Mouse (Mus musculus): ENCODE measurements at regions not wholly inside any gene's neighbourhood (a gene's known extent, or its start where the extent isn't known, plus 50 kb on each side); places are given as distances from the start of the nearest gene placed in this dataset.

DNA sequence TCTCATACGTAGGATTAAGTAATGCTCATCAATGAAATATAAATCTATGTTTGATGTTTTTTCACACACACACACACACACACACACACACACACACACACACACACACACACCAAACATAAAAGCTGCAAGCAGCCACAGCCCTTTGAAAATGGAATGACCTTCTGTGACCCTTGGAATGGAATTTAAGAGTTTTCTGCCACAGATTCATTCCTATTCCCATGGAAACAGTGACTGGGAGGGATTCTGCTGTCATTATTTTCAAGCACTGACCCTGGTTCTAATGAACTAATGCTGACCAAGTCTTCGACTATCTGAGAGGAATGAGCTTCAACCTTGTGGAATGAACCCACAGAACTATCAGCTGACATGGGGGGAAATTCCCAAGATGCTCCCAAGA is 156.7 kb upstream of the Cnr1 start:
- DNase-seq (ENCODE audit: low read depth, low spot score), result no peak
- H3K9me3 ChIP-seq (replicated peaks; ENCODE audit: insufficient read depth, low read length), result no peaks in the 10 kb centered on the region
- H3K4me3 ChIP-seq (ENCODE audit: control insufficient read depth in 1 of 2, insufficient read depth in 1 of 2, low read depth in 2 of 2, low read length in 2 of 2), result no peak overlapping the region
- H3K4me1 ChIP-seq (ENCODE audit: control insufficient read depth in 1 of 2, insufficient read depth in 2 of 2, low read length in 2 of 2), result no peaks in the 10 kb centered on the region
- H3K36me3 ChIP-seq (ENCODE audit: control insufficient read depth in 1 of 2, insufficient read depth in 2 of 2, low read length in 2 of 2), result no peaks in the 10 kb centered on the region
- H3K27ac ChIP-seq (ENCODE audit: control insufficient read depth, low read depth, low read length), result no peak overlapping the region
- peaks cover 0 to 4% of the 10 kb centered on the region in 2 experiments; a peak in 2 of 4 replicates for H3K27me3 ChIP-seq (ENCODE audit: control insufficient read depth in 1 of 2, insufficient read depth in 2 of 2, low read length in 2 of 2)
- no peaks in the 10 kb centered on the region for H3K79me2 ChIP-seq (ENCODE audit: control insufficient read depth, insufficient read depth, low read length, poor library complexity)
- no peak overlapping the region for H3K9ac ChIP-seq (ENCODE audit: control insufficient read depth, low read depth, low read length, poor library complexity, severe bottlenecking)
- TF ChIP-seq ZMIZ1 (IDR thresholded peaks at IDR 0.05; ENCODE audit: low read depth, low read length) (no peak), ETS1 (IDR thresholded peaks at IDR 0.05; ENCODE audit: low read depth, low read length) (no peak), MXI1 (IDR thresholded peaks at IDR 0.05; ENCODE audit: low read depth, low read length) (no peak), MAX (IDR thresholded peaks at IDR 0.05; ENCODE audit: low read length) (no peak), POLR2AphosphoS2 (IDR thresholded peaks at IDR 0.05; ENCODE audit: low read length) (no peak), E2F4 (IDR thresholded peaks at IDR 0.05; ENCODE audit: borderline replicate concordance, low read depth, low read length) (no peak), KAT2A (conservative IDR thresholded peaks at IDR 0.05; ENCODE audit: low read depth, low read length) (no peak), MYC (IDR thresholded peaks at IDR 0.05; ENCODE audit: low read depth, low read length) (no peak), POLR2A (IDR thresholded peaks at IDR 0.05; ENCODE audit: control insufficient read depth in 1 of 2, insufficient read depth in 1 of 2, low read depth in 1 of 2, low read length in 2 of 2, poor library complexity in 1 of 2) (no peak), UBTF (IDR thresholded peaks at IDR 0.05; ENCODE audit: borderline replicate concordance, insufficient read depth, low read depth, low read length) (no peak), TAL1 (IDR thresholded peaks at IDR 0.05; ENCODE audit: low read length) (no peak), NRF1 (IDR thresholded peaks at IDR 0.05; ENCODE audit: insufficient read depth, low read depth, low read length, poor library complexity, severe bottlenecking) (no peak)

DNA sequence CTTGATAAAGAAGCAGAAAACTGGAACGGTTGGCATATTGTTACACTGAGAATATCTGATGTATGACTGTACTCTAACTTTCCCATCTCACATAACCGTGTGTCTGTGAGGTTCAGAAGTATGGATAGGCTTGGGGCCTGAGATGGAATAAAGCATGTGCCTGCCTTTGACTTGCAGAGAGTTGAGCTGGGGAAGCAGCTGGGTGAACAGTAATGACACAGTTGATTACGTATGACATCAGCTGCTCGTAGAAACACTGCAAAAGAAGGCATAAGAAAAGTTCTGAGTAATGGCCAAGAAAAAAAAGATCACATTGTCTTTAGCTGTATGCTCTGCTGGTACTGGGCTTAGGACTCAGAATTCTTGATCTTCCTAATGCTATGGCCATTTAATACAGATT is 138.4 kb upstream of the Cnr1 start:
- peaks cover 0 to 28% of the 10 kb centered on the region in 2 experiments; a peak in 2 of 4 replicates for H3K36me3 ChIP-seq (ENCODE audit: control insufficient read depth in 1 of 2, insufficient read depth in 2 of 2, low read length in 2 of 2)
- H3K79me2 ChIP-seq (ENCODE audit: control insufficient read depth, insufficient read depth, low read length, poor library complexity), result no peaks in the 10 kb centered on the region
- H3K9me3 ChIP-seq (replicated peaks; ENCODE audit: insufficient read depth, low read length), result no peaks in the 10 kb centered on the region
- TF ChIP-seq SIN3A (IDR thresholded peaks at IDR 0.05; ENCODE audit: low read length), result no peak
- peak; percentile 73; the same call in 1 of the 2 replicates for TF ChIP-seq ETS1 (IDR thresholded peaks at IDR 0.05; ENCODE audit: low read depth, low read length)
- DNase-seq (ENCODE audit: low read depth, low spot score), result peak; percentile 26
- no peak overlapping the region for H3K9ac ChIP-seq (ENCODE audit: control insufficient read depth, low read depth, low read length, poor library complexity, severe bottlenecking)
- H3K4me3 ChIP-seq (ENCODE audit: control insufficient read depth in 1 of 2, insufficient read depth in 1 of 2, low read depth in 2 of 2, low read length in 2 of 2), result no peak overlapping the region
- peaks cover 19 to 26% of the 10 kb centered on the region in 2 experiments for H3K4me1 ChIP-seq (ENCODE audit: control insufficient read depth in 1 of 2, insufficient read depth in 2 of 2, low read length in 2 of 2)
- no peaks in the 10 kb centered on the region for H3K27me3 ChIP-seq (ENCODE audit: control insufficient read depth in 1 of 2, insufficient read depth in 2 of 2, low read length in 2 of 2)
- peak overlapping the region; percentile 97 for H3K27ac ChIP-seq (ENCODE audit: control insufficient read depth, low read depth, low read length)

DNA sequence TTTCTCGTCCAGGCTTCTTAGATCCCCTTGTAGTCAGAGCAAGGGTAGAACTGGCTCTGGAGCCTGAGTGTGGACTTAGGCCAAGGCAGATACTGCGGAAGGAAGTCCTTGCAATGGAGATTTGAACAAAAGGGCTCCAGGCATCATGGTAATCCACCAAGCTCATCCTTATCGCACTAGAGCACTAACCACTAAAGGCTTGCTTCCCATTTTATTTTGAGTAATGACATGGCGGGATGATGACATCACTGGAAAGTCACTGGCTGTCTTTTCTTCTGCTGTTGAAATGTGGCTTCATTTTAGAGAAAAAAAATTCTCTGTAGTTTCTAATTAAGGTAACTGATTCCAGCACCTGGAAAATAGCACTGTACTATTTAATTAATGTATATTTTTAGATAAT is 137.4 kb upstream of the Cnr1 start:
- Histone ChIP-seq H3K9ac (ENCODE audit: control insufficient read depth, low read depth, low read length, poor library complexity, severe bottlenecking) (peak overlapping the region; percentile 34), H3K27ac (ENCODE audit: control insufficient read depth, low read depth, low read length) (peak overlapping the region; percentile 97), H3K4me3 (ENCODE audit: control insufficient read depth in 1 of 2, insufficient read depth in 1 of 2, low read depth in 2 of 2, low read length in 2 of 2) (0 out of 4 replicates have a peak overlapping the region, but pooled peaks of 1 of the 2 experiments have one; percentile 5), H3K36me3 (ENCODE audit: control insufficient read depth in 1 of 2, insufficient read depth in 2 of 2, low read length in 2 of 2) (peaks cover 0 to 28% of the 10 kb centered on the region in 2 experiments; a peak in 2 of 4 replicates), H3K9me3 (replicated peaks; ENCODE audit: insufficient read depth, low read length) (no peaks in the 10 kb centered on the region), H3K4me1 (ENCODE audit: control insufficient read depth in 1 of 2, insufficient read depth in 2 of 2, low read length in 2 of 2) (peaks cover 19 to 26% of the 10 kb centered on the region in 2 experiments), H3K79me2 (ENCODE audit: control insufficient read depth, insufficient read depth, low read length, poor library complexity) (no peaks in the 10 kb centered on the region), H3K27me3 (ENCODE audit: control insufficient read depth in 1 of 2, insufficient read depth in 2 of 2, low read length in 2 of 2) (no peaks in the 10 kb centered on the region)
- DNase-seq (ENCODE audit: low read depth, low spot score), result peak; percentile 96
- no peak for TF ChIP-seq MXI1 (IDR thresholded peaks at IDR 0.05; ENCODE audit: low read depth, low read length)
- TF ChIP-seq USF2 (IDR thresholded peaks at IDR 0.05; ENCODE audit: borderline replicate concordance in 1 of 2, insufficient read depth in 1 of 2, low read depth in 1 of 2, low read length in 2 of 2), result no peak
- TF ChIP-seq HCFC1 (IDR thresholded peaks at IDR 0.05; ENCODE audit: low read depth, low read length), result no peak
- no peak for TF ChIP-seq CHD1 (IDR thresholded peaks at IDR 0.05; ENCODE audit: low read depth, low read length)
- TF ChIP-seq RCOR1 (IDR thresholded peaks at IDR 0.05; ENCODE audit: low read depth, low read length), result peak; percentile 91
- TF ChIP-seq RAD21 (IDR thresholded peaks at IDR 0.05; ENCODE audit: low read depth, low read length), result no peak
- no peak for TF ChIP-seq ELF1 (IDR thresholded peaks at IDR 0.05; ENCODE audit: low read depth, low read length)
- TF ChIP-seq ZKSCAN1 (IDR thresholded peaks at IDR 0.05; ENCODE audit: low read depth, low read length), result no peak
- no peak for TF ChIP-seq UBTF (IDR thresholded peaks at IDR 0.05; ENCODE audit: borderline replicate concordance, insufficient read depth, low read depth, low read length)
- TF ChIP-seq KAT2A (conservative IDR thresholded peaks at IDR 0.05; ENCODE audit: low read depth, low read length), result no peak
- TF ChIP-seq MEF2A (IDR thresholded peaks at IDR 0.05; ENCODE audit: extremely low read depth, insufficient replicate concordance, low read depth, low read length, poor library complexity, severe bottlenecking), result no peak; the same call in 1 of the 2 replicates
- TF ChIP-seq MYC (IDR thresholded peaks at IDR 0.05; ENCODE audit: low read depth, low read length), result peak; percentile 75
- no peak for TF ChIP-seq MAZ (IDR thresholded peaks at IDR 0.05; ENCODE audit: low read depth, low read length)
- peak; percentile 98 for TF ChIP-seq ETS1 (IDR thresholded peaks at IDR 0.05; ENCODE audit: low read depth, low read length)
- TF ChIP-seq EP300 (IDR thresholded peaks at IDR 0.05; ENCODE audit: low read depth in 1 of 2, low read length in 2 of 2), result peak; percentile 98
- TF ChIP-seq MAFK (IDR thresholded peaks at IDR 0.05; ENCODE audit: borderline replicate concordance, low read depth, low read length), result no peak; the same call in 1 of the 2 replicates
- TF ChIP-seq E2F4 (IDR thresholded peaks at IDR 0.05; ENCODE audit: borderline replicate concordance, low read depth, low read length), result peak; percentile 68; the same call in 1 of the 2 replicates
